Mouse (Mus musculus): ENCODE results near the gene Gm3629.
"Not testable (repeated sequence)": the region's sequence is repeated elsewhere in the genome, so short reads cannot be mapped to it uniquely, and the experiment has no call there.

DNA sequence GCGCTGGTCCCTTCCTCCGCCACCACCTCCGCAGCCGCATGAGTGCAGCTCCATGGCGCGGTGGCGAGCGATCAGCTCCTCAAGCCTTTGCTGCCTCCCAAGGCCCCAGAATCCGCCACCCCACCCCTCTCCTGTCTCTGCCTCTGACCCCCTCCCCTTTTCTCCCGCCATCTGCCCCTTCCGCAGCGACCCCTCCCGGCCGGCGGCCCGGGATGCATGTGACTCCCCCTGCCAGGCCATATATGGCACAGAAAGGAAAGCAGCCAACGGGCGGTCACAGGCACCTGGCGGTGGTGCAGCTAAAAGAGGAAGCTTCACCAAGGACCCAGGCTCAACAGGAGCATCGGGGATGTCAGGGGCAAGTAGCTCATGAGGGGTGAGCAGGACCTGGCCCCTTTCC is 14.6 kb upstream of the Gm3629 start:
- TF ChIP-seq CTCF (conservative IDR thresholded peaks at IDR 0.05; ENCODE audit: insufficient read depth, insufficient read length, low read depth, low read length); POLR2A (IDR thresholded peaks at IDR 0.05; ENCODE audit: low read depth, low read length): not testable (repeated sequence)

Measured in kidney, adult 2 months (tissue).